ENCODE assay signal across 30 mouse cellular contexts in genomic region chr19:3910206-3910605, GRCm38 (mm10). TPM values are rescaled to one million over a fixed set of nuclear protein-coding genes. Genes with fewer than 3 reads are reported as not detected.
A peak's percentile ranks its signal among the peaks of the same experiment; 100 is the strongest.
DNase-seq lines count a peak whose midpoint lies in the region; ATAC-seq lines count a peak whose summit lies in the region.
"Had no signal": no experiment of that assay in that cellular context is flagged by ENCODE, and none has a peak within 500 bp of the region (broad histone marks: within the 10 kb centered on the region; RNA-seq: fewer than 3 reads in every experiment).

No protein-coding gene starts in this region.

- ATAC-seq in kidney, embryonic 15.5 days (replicated peaks; ENCODE audit: low FRiP score), result no peak
- ATAC-seq in midbrain, embryonic 11.5 days (ENCODE audit: low FRiP score), result no peak
- no peak for ATAC-seq in midbrain, embryonic 13.5 days
- ATAC-seq: forebrain, embryonic 14.5 days; forebrain, postnatal 0 days; Patski had no signal

- H3K4me2 ChIP-seq in kidney, embryonic 15.5 days, result no peak overlapping the region
- H3K4me2 ChIP-seq in midbrain, embryonic 11.5 days, result no peak overlapping the region
- H3K4me2 ChIP-seq in midbrain, embryonic 13.5 days (replicated peaks), result no peak overlapping the region
- H3K4me2 ChIP-seq: embryonic facial prominence, embryonic 12.5 days; embryonic facial prominence, embryonic 15.5 days; heart, embryonic 11.5 days; hindbrain, embryonic 14.5 days had no signal

- H3K9ac ChIP-seq in kidney, embryonic 15.5 days, result no peak overlapping the region
- no peak overlapping the region for H3K9ac ChIP-seq in midbrain, embryonic 11.5 days (ENCODE audit: low read length)
- no peak overlapping the region for H3K9ac ChIP-seq in midbrain, embryonic 13.5 days (replicated peaks)
- H3K9ac ChIP-seq: embryonic facial prominence, embryonic 12.5 days; embryonic facial prominence, embryonic 15.5 days; forebrain, postnatal 0 days; hindbrain, embryonic 14.5 days had no signal

- no peak overlapping the region for H3K27ac ChIP-seq in kidney, embryonic 15.5 days
- no peak overlapping the region for H3K27ac ChIP-seq in midbrain, embryonic 11.5 days (ENCODE audit: low read depth, low read length)
- no peak overlapping the region for H3K27ac ChIP-seq in midbrain, embryonic 13.5 days
- peak overlapping the region; percentile 100 for H3K27ac ChIP-seq in macrophage
- H3K27ac ChIP-seq: embryonic facial prominence, embryonic 12.5 days; embryonic facial prominence, embryonic 15.5 days; gastrocnemius, adult 2 months; hindbrain, embryonic 10.5 days; hindbrain, embryonic 14.5 days had no signal

- H3K4me1 ChIP-seq in kidney, embryonic 15.5 days, result peaks cover 52% of the 10 kb centered on the region
- H3K4me1 ChIP-seq in midbrain, embryonic 11.5 days (ENCODE audit: control insufficient read depth, insufficient read depth, low read length), result peaks cover 22% of the 10 kb centered on the region
- peaks cover 31% of the 10 kb centered on the region for H3K4me1 ChIP-seq in midbrain, embryonic 13.5 days (replicated peaks)

- DNase-seq in adrenal gland, adult 2 months, result peak; percentile 82
- no peak for DNase-seq in adrenal gland, adult 8-10 months
- peak; percentile 43 for DNase-seq in kidney, adult 11 months
- DNase-seq in midbrain, embryonic 11.5 days (ENCODE audit: low spot score, missing footprints), result peak; percentile 23
- DNase-seq: adrenal gland, postnatal 10 days; B cell, adult 2 months; cerebellum, adult 11 months; cerebellum, adult 2 months; cerebellum, adult 9-11 months; cerebellum, postnatal 25 days; forebrain, postnatal 0 days; gastrocnemius, adult 2 months; gastrocnemius, postnatal 14 days; heart, adult 11 months; heart, postnatal 36 days had no signal

- 72% methylated on average over 5 of the region's 5 CpGs for WGBS in kidney, embryonic 15.5 days
- WGBS in midbrain, embryonic 11.5 days, result 81% methylated on average over 5 of the region's 5 CpGs
- WGBS in midbrain, embryonic 13.5 days, result 79% methylated on average over 5 of the region's 5 CpGs
- WGBS in macrophage (ENCODE audit: missing documents), result 73% methylated on average over 5 of the region's 5 CpGs

- peaks cover 70% of the 10 kb centered on the region for H3K79me2 ChIP-seq in macrophage (ENCODE audit: inconsistent target)

- H3K9me3 ChIP-seq in kidney, embryonic 15.5 days (replicated peaks), result no peaks in the 10 kb centered on the region
- no peaks in the 10 kb centered on the region for H3K9me3 ChIP-seq in midbrain, embryonic 11.5 days (ENCODE audit: control insufficient read depth, low read length)
- H3K9me3 ChIP-seq in midbrain, embryonic 13.5 days, result no peaks in the 10 kb centered on the region
- H3K9me3 ChIP-seq: embryonic facial prominence, embryonic 12.5 days; embryonic facial prominence, embryonic 15.5 days; G1E; hindbrain, embryonic 10.5 days had no signal

- peaks cover 34% of the 10 kb centered on the region for H3K36me3 ChIP-seq in kidney, embryonic 15.5 days
- H3K36me3 ChIP-seq in midbrain, embryonic 11.5 days (ENCODE audit: control insufficient read depth, insufficient read depth, low read length), result peaks cover 10% of the 10 kb centered on the region; the same call in 1 of the 2 replicates
- peaks cover 32% of the 10 kb centered on the region for H3K36me3 ChIP-seq in midbrain, embryonic 13.5 days
- H3K36me3 ChIP-seq in macrophage (ENCODE audit: inconsistent target), result peaks cover 16% of the 10 kb centered on the region; the same call in 1 of the 2 replicates

- H3K4me3 ChIP-seq in kidney, embryonic 15.5 days (replicated peaks), result no peak overlapping the region
- H3K4me3 ChIP-seq in midbrain, embryonic 11.5 days (ENCODE audit: low read depth, low read length), result no peak overlapping the region
- H3K4me3 ChIP-seq in midbrain, embryonic 13.5 days (replicated peaks), result no peak overlapping the region
- H3K4me3 ChIP-seq in macrophage (ENCODE audit: inconsistent target), result no peak overlapping the region
- H3K4me3 ChIP-seq: embryonic facial prominence, embryonic 12.5 days; embryonic facial prominence, embryonic 15.5 days; gastrocnemius, adult 2 months; hindbrain, embryonic 10.5 days had no signal

- no peaks in the 10 kb centered on the region for H3K27me3 ChIP-seq in kidney, embryonic 15.5 days
- H3K27me3 ChIP-seq in midbrain, embryonic 11.5 days (ENCODE audit: control insufficient read depth, insufficient read depth, low read length), result no peaks in the 10 kb centered on the region; the same call in 1 of the 2 replicates
- H3K27me3 ChIP-seq in midbrain, embryonic 13.5 days, result peaks cover 11% of the 10 kb centered on the region; the same call in 1 of the 2 replicates
- H3K27me3 ChIP-seq: CH12.LX; embryonic facial prominence, embryonic 12.5 days; embryonic facial prominence, embryonic 15.5 days; Patski had no signal

RNA-seq across cellular contexts. Expression of gene Ndufs8, which starts 2.4 kb away (rescaled TPM):
- 100 to 1,000 TPM; 376 to 380 TPM for total RNA-seq in adrenal gland, adult 2 months (2021)
- 391 and 420 TPM in 2 replicates for polyA plus RNA-seq in adrenal gland, adult 2 months (2012; rRNA removed)
- 100 to 1,000 TPM; 241 to 358 (median 291) TPM for total RNA-seq in adrenal gland, adult 8-10 months (2022)
- polyA plus RNA-seq in kidney, embryonic 15.5 days (2015; fragmentation: Nextera tagmentation; extraction: Ambion mirVana), result 344 and 353 TPM in 2 replicates
- polyA plus RNA-seq in midbrain, embryonic 11.5 days (2014; fragmentation: Nextera tagmentation; extraction: Ambion mirVana), result 209 and 235 TPM in 2 replicates
- polyA plus RNA-seq in midbrain, embryonic 13.5 days (2015; fragmentation: Nextera tagmentation; extraction: Ambion mirVana), result 232 TPM in 2 replicates
- 10 to 100 TPM in 13 of 26 experiments, 1 to 10 TPM in 13; 3.0 to 21.4 (median 9.9) TPM for total RNA-seq in macrophage (2018; cell fraction: chromatin; rRNA removed)
- 10 to 100 TPM; 59.2 to 98.0 (median 81.8) TPM for total RNA-seq in macrophage (2018; cell fraction: cytosol; rRNA removed)
- 10 to 100 TPM in 22 of 26 experiments, 1 to 10 TPM in 4; 7.7 to 35.0 (median 19.8) TPM for total RNA-seq in macrophage (2018; cell fraction: nucleus; rRNA removed)
- polyA plus RNA-seq in macrophage (2018), result 65.9 to 103 TPM (median 95.7 TPM) in 3 replicates

RNA-seq across cellular contexts. Expression of gene Tcirg1, which starts 3.3 kb away (rescaled TPM):
- 10 to 100 TPM; 63.5 to 84.6 TPM for total RNA-seq in adrenal gland, adult 2 months (2021)
- 181 and 204 TPM in 2 replicates for polyA plus RNA-seq in adrenal gland, adult 2 months (2012; rRNA removed)
- 100 to 1,000 TPM in 2 of 4 experiments, 10 to 100 TPM in 2; 55.6 to 133 (median 95.0) TPM for total RNA-seq in adrenal gland, adult 8-10 months (2022)
- polyA plus RNA-seq in kidney, embryonic 15.5 days (2015; fragmentation: Nextera tagmentation; extraction: Ambion mirVana), result 43.9 and 54.6 TPM in 2 replicates
- 7.7 and 8.9 TPM in 2 replicates for polyA plus RNA-seq in midbrain, embryonic 11.5 days (2014; fragmentation: Nextera tagmentation; extraction: Ambion mirVana)
- 7.4 and 10.9 TPM in 2 replicates for polyA plus RNA-seq in midbrain, embryonic 13.5 days (2015; fragmentation: Nextera tagmentation; extraction: Ambion mirVana)
- 1,000 to 10,000 TPM; 2,108 to 6,099 (median 4,045) TPM for total RNA-seq in macrophage (2018; cell fraction: chromatin; rRNA removed)
- 100 to 1,000 TPM; 327 to 726 (median 484) TPM for total RNA-seq in macrophage (2018; cell fraction: cytosol; rRNA removed)
- 1,000 to 10,000 TPM; 1,431 to 3,048 (median 2,231) TPM for total RNA-seq in macrophage (2018; cell fraction: nucleus; rRNA removed)
- 359 to 665 TPM (median 410 TPM) in 3 replicates for polyA plus RNA-seq in macrophage (2018)

RNA-seq across cellular contexts. Expression of gene Aldh3b1, which starts 19.4 kb away (rescaled TPM):
- total RNA-seq in adrenal gland, adult 2 months (2021), result 100 to 1,000 TPM in 1 of 2 experiments, 10 to 100 TPM in 1; 26.6 to 136 TPM
- 115 and 188 TPM in 2 replicates for polyA plus RNA-seq in adrenal gland, adult 2 months (2012; rRNA removed)
- total RNA-seq in adrenal gland, adult 8-10 months (2022), result 100 to 1,000 TPM in 2 of 4 experiments, 10 to 100 TPM in 2; 35.5 to 262 (median 145) TPM
- 2.9 and 4.1 TPM in 2 replicates for polyA plus RNA-seq in kidney, embryonic 15.5 days (2015; fragmentation: Nextera tagmentation; extraction: Ambion mirVana)
- polyA plus RNA-seq in midbrain, embryonic 11.5 days (2014; fragmentation: Nextera tagmentation; extraction: Ambion mirVana), result 0.67 and 0.99 TPM in 2 replicates
- 0.80 and 1.1 TPM in 2 replicates for polyA plus RNA-seq in midbrain, embryonic 13.5 days (2015; fragmentation: Nextera tagmentation; extraction: Ambion mirVana)
- 10 to 100 TPM in 22 of 26 experiments, 1 to 10 TPM in 4; 6.7 to 54.0 (median 33.8) TPM for total RNA-seq in macrophage (2018; cell fraction: chromatin; rRNA removed)
- total RNA-seq in macrophage (2018; cell fraction: cytosol; rRNA removed), result 10 to 100 TPM; 53.2 to 92.7 (median 74.8) TPM
- total RNA-seq in macrophage (2018; cell fraction: nucleus; rRNA removed), result 10 to 100 TPM; 15.3 to 80.6 (median 43.0) TPM
- polyA plus RNA-seq in macrophage (2018), result 57.7 to 77.8 TPM (median 67.9 TPM) in 3 replicates
- total RNA-seq: G1E had no signal
- polyA plus RNA-seq: G1E had no signal

RNA-seq across cellular contexts. Expression of gene Unc93b1, which starts 24.8 kb away (rescaled TPM):
- 10 to 100 TPM; 48.3 to 59.2 TPM for total RNA-seq in adrenal gland, adult 2 months (2021)
- 180 and 186 TPM in 2 replicates for polyA plus RNA-seq in adrenal gland, adult 2 months (2012; rRNA removed)
- 10 to 100 TPM; 69.4 to 85.5 (median 71.5) TPM for total RNA-seq in adrenal gland, adult 8-10 months (2022)
- polyA plus RNA-seq in kidney, embryonic 15.5 days (2015; fragmentation: Nextera tagmentation; extraction: Ambion mirVana), result 18.3 and 21.2 TPM in 2 replicates
- polyA plus RNA-seq in midbrain, embryonic 11.5 days (2014; fragmentation: Nextera tagmentation; extraction: Ambion mirVana), result 5.9 and 7.1 TPM in 2 replicates
- 5.6 and 8.1 TPM in 2 replicates for polyA plus RNA-seq in midbrain, embryonic 13.5 days (2015; fragmentation: Nextera tagmentation; extraction: Ambion mirVana)
- total RNA-seq in macrophage (2018; cell fraction: chromatin; rRNA removed), result 1,000 to 10,000 TPM in 8 of 26 experiments, 100 to 1,000 TPM in 18; 216 to 1,289 (median 786) TPM
- 1,000 to 10,000 TPM in 1 of 26 experiments, 100 to 1,000 TPM in 25; 460 to 1,074 (median 715) TPM for total RNA-seq in macrophage (2018; cell fraction: cytosol; rRNA removed)
- 1,000 to 10,000 TPM in 15 of 26 experiments, 100 to 1,000 TPM in 11; 504 to 1,525 (median 1,073) TPM for total RNA-seq in macrophage (2018; cell fraction: nucleus; rRNA removed)
- polyA plus RNA-seq in macrophage (2018), result 421 to 814 TPM (median 651 TPM) in 3 replicates
- polyA plus RNA-seq: Patski had no signal

RNA-seq across cellular contexts. Expression of gene Aldh3b3, which starts 48.2 kb away (rescaled TPM):
- total RNA-seq in adrenal gland, adult 2 months (2021), result under 1 TPM; 0.38 to 0.63 TPM
- polyA plus RNA-seq in adrenal gland, adult 2 months (2012; rRNA removed), result 0.43 and 0.54 TPM in 2 replicates
- total RNA-seq in adrenal gland, adult 8-10 months (2022), result 1 to 10 TPM in 2 of 4 experiments, under 1 TPM in 2; 0.11 to 1.5 (median 0.88) TPM
- 0.06 TPM in 1 of 2 replicates, not detected in the other for polyA plus RNA-seq in kidney, embryonic 15.5 days (2015; fragmentation: Nextera tagmentation; extraction: Ambion mirVana)
- not detected in 2 replicates for polyA plus RNA-seq in midbrain, embryonic 11.5 days (2014; fragmentation: Nextera tagmentation; extraction: Ambion mirVana)
- not detected in 2 replicates for polyA plus RNA-seq in midbrain, embryonic 13.5 days (2015; fragmentation: Nextera tagmentation; extraction: Ambion mirVana)
- total RNA-seq in macrophage (2018; cell fraction: chromatin; rRNA removed), result under 1 TPM in 1 of 26 experiments, not detected in 25; 0.29 TPM
- total RNA-seq in macrophage (2018; cell fraction: cytosol; rRNA removed), result not detected
- under 1 TPM in 1 of 26 experiments, not detected in 25; 0.69 TPM for total RNA-seq in macrophage (2018; cell fraction: nucleus; rRNA removed)
- not detected in 3 replicates for polyA plus RNA-seq in macrophage (2018)
- total RNA-seq: CH12.LX; forebrain, postnatal 0 days; gastrocnemius, adult 2 months; gastrocnemius, postnatal 14 days had no signal
- polyA plus RNA-seq: embryonic facial prominence, embryonic 12.5 days; forebrain, embryonic 11.5 days; forebrain, embryonic 14.5 days; forebrain, postnatal 0 days; G1E; heart, embryonic 11.5 days; heart, embryonic 14.5 days; hindbrain, embryonic 10.5 days; hindbrain, embryonic 14.5 days; intestine, embryonic 14.5 days had no signal

Comparison
In these comparisons a context has a peak if more than half of its experiments do, and no peak if none do; other contexts are left out.
1. RNA of gene Aldh3b1, which starts 19.4 kb away (polyA plus RNA-seq): 115 to 188 TPM in adrenal gland, adult 2 months and 57.7 to 77.8 TPM in macrophage; 2.9 to 4.1 TPM in kidney, embryonic 15.5 days, 0.80 to 1.1 TPM in midbrain, embryonic 13.5 days and 0.67 to 0.99 TPM in midbrain, embryonic 11.5 days; every median in the first group is over 10 times any median in the second.